Mouse (Mus musculus): ENCODE measurements around the gene Capn2.

DNA sequence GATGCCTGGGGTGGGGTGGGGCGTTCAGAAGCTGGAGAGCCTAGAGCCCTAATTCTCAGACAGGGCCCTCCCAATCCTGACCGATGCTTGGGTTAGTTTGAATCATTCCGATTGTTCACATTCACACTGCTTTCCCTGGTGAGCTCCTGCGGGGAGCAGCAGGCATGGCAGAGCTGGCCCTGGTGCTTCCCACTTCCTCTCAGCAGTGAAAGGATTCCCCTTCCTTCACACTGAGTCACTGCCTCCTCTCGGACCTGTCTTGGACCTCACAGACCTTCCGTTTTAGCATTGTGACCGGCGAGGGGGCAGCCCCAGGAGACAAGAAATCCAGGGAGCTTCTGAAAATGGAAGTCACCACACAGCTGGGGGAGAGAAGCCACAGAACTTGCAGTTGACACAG lies 5.6 kb downstream of the Capn2 start:
- TF ChIP-seq POLR2A (IDR thresholded peaks at IDR 0.05; ENCODE audit: borderline replicate concordance, control insufficient read depth, low read depth, low read length) (no peak), CTCF (IDR thresholded peaks at IDR 0.05; ENCODE audit: control insufficient read depth, insufficient read depth, low read length) (no peak)

Data from bone marrow, adult 2 months (tissue).